Mouse (Mus musculus) forebrain, embryonic 13.5 days (tissue): ENCODE measurements around the gene Rab44. TPM values are rescaled to one million over a fixed set of nuclear protein-coding genes. Genes with fewer than 3 reads are reported as not detected.
A peak's percentile ranks its signal among the peaks of the same experiment; 100 is the strongest.
"Not testable (repeated sequence)": the region's sequence is repeated elsewhere in the genome, so short reads cannot be mapped to it uniquely, and the experiment has no call there.

Source experiments
- ATAC-seq: fragments of 200-750 bp; cut with Nextera tagmentation; 2 replicates; pipeline ENCODE4 v1.8.0; 2017
- H3K27ac ChIP-seq: fragments of 300-500 bp; sonication (generic); 2 replicates; pipeline ENCODE4 v1.5.1; 2015; ENCODE audit warnings: inconsistent platforms, mild to moderate bottlenecking, moderate library complexity
- H3K27me3 ChIP-seq: fragments of 300-500 bp; sonication (generic); 2 replicates; pipeline ENCODE4 v1.6.1; 2015; ENCODE audit warnings: mild to moderate bottlenecking, inconsistent platforms
- H3K36me3 ChIP-seq: fragments of 300-500 bp; sonication (generic); 2 replicates; pipeline ENCODE4 v1.6.1; 2015; ENCODE audit warnings: mild to moderate bottlenecking, inconsistent platforms; ENCODE audit not compliant: poor library complexity, severe bottlenecking
- H3K4me1 ChIP-seq: fragments of 300-500 bp; sonication (generic); 2 replicates; pipeline ENCODE4 v1.6.1; 2015; ENCODE audit warnings: inconsistent platforms
- H3K4me2 ChIP-seq: fragments of 300-500 bp; sonication (generic); 2 replicates; pipeline ENCODE4 v1.6.1; 2015; ENCODE audit warnings: inconsistent platforms, mild to moderate bottlenecking, moderate library complexity
- H3K4me3 ChIP-seq: fragments of 300-500 bp; sonication (generic); 2 replicates; pipeline ENCODE4 v1.5.1; 2015; ENCODE audit warnings: mild to moderate bottlenecking, inconsistent platforms
- H3K9ac ChIP-seq: fragments of 300-500 bp; sonication (generic); 2 replicates; pipeline ENCODE4 v1.6.1; 2015; ENCODE audit warnings: mild to moderate bottlenecking, inconsistent platforms
- H3K9me3 ChIP-seq: fragments of 300-500 bp; sonication (generic); replicated peaks from 2 replicates; pipeline ENCODE4 v1.6.1; 2016; ENCODE audit warnings: inconsistent platforms
- WGBS: fragments of 180-500 bp; shearing (Covaris S2); methylation state at CpG from one replicate; pipeline ENCODE4 v1.1.7; 2015; 5-methylcytosine and 5-hydroxymethylcytosine counted together
- polyA plus RNA-seq: library from polyadenylated mRNA; unstranded; fragments of >200 nt; fragmentation: Nextera tagmentation; extraction: Ambion mirVana; gene quantifications from 2 replicates; pipeline ENCODE4 v1.2.1, GENCODE M21; 2015

The Rab44 gene
- polyA plus RNA-seq, 1 experiment from 2014 or later = not detected

GRCm38 (mm10) chr17:29092497-29092896 is 21.4 kb upstream of the Rab44 start:
- ATAC-seq = no peak

GRCm38 (mm10) chr17:29093110-29093952 is 20.6 kb upstream of the Rab44 start:
- Histone ChIP-seq H3K4me2 (peak overlapping the region; percentile 78), H3K9ac (peak overlapping the region; percentile 58), H3K4me3 (peak overlapping the region; percentile 48), H3K9me3 (no peaks in the 10 kb centered on the region), H3K27ac (no peak overlapping the region), H3K36me3 (no peaks in the 10 kb centered on the region), H3K4me1 (peaks cover 20% of the 10 kb centered on the region), H3K27me3 (peaks cover 30% of the 10 kb centered on the region)
- 8% methylated on average over 36 of the region's 36 CpGs for WGBS
- peak; percentile 87 for ATAC-seq

More at GRCm38 (mm10) chr17:29092497-29092896, 21.4 kb upstream of the Rab44 start:
- H3K27ac ChIP-seq = no peak overlapping the region
- WGBS = 58% methylated on average over 5 of the region's 5 CpGs
- no peak overlapping the region for H3K9ac ChIP-seq
- H3K27me3 ChIP-seq = peaks cover 30% of the 10 kb centered on the region
- no peaks in the 10 kb centered on the region for H3K36me3 ChIP-seq
- no peak overlapping the region for H3K4me3 ChIP-seq
- H3K4me2 ChIP-seq = no peak overlapping the region
- peaks cover 20% of the 10 kb centered on the region for H3K4me1 ChIP-seq
- H3K9me3 ChIP-seq = no peaks in the 10 kb centered on the region

GRCm38 (mm10) chr17:29093961-29094309 is 20.0 kb upstream of the Rab44 start:
- H3K4me2 ChIP-seq = peak overlapping the region; percentile 78
- WGBS = under 1% methylated on average over 24 of the region's 24 CpGs
- peak; percentile 20; the same call in 1 of the 2 replicates for ATAC-seq
- peak overlapping the region; percentile 58 for H3K9ac ChIP-seq
- H3K9me3 ChIP-seq = no peaks in the 10 kb centered on the region
- H3K27me3 ChIP-seq = peaks cover 30% of the 10 kb centered on the region
- H3K4me1 ChIP-seq = peaks cover 20% of the 10 kb centered on the region
- H3K36me3 ChIP-seq = no peaks in the 10 kb centered on the region
- peak overlapping the region; percentile 48 for H3K4me3 ChIP-seq
- H3K27ac ChIP-seq = no peak overlapping the region

- 1% methylated on average over 70 of the region's 71 CpGs for WGBS
Measured at GRCm38 (mm10) chr17:29094310-29095181, 19.4 kb upstream of the Rab44 start.

GRCm38 (mm10) chr17:29095201-29095733 is 18.7 kb upstream of the Rab44 start:
- Histone ChIP-seq H3K9me3 (no peaks in the 10 kb centered on the region), H3K27ac (0 out of 2 replicates have a peak overlapping the region, but pooled peaks have one; percentile 0), H3K9ac (peak overlapping the region; percentile 58), H3K4me1 (peaks cover 20% of the 10 kb centered on the region), H3K4me3 (peak overlapping the region; percentile 48), H3K36me3 (no peaks in the 10 kb centered on the region), H3K4me2 (peak overlapping the region; percentile 78), H3K27me3 (peaks cover 30% of the 10 kb centered on the region)
- under 1% methylated on average over 44 of the region's 44 CpGs for WGBS
- peak; percentile 80 for ATAC-seq

More at GRCm38 (mm10) chr17:29094310-29095181, 19.4 kb upstream of the Rab44 start:
- Histone ChIP-seq H3K36me3 (no peaks in the 10 kb centered on the region), H3K9ac (peak overlapping the region; percentile 58), H3K4me2 (peak overlapping the region; percentile 78), H3K27me3 (peaks cover 30% of the 10 kb centered on the region), H3K9me3 (no peaks in the 10 kb centered on the region), H3K27ac (0 out of 2 replicates have a peak overlapping the region, but pooled peaks have one; percentile 0), H3K4me3 (peak overlapping the region; percentile 48), H3K4me1 (peaks cover 20% of the 10 kb centered on the region)
- peak; percentile 37 for ATAC-seq

- no peak for ATAC-seq
- no peak overlapping the region for H3K9ac ChIP-seq
- H3K4me2 ChIP-seq = no peak overlapping the region
- H3K27me3 ChIP-seq = peaks cover 27% of the 10 kb centered on the region
- H3K27ac ChIP-seq = no peak overlapping the region
- 92% methylated on average over 6 of the region's 6 CpGs for WGBS
- peaks cover 20% of the 10 kb centered on the region for H3K4me1 ChIP-seq
- no peaks in the 10 kb centered on the region for H3K9me3 ChIP-seq
- H3K36me3 ChIP-seq = no peaks in the 10 kb centered on the region
- H3K4me3 ChIP-seq = no peak overlapping the region
Measured at GRCm38 (mm10) chr17:29096245-29096644, 17.7 kb upstream of the Rab44 start.

GRCm38 (mm10) chr17:29096851-29097561 is 16.9 kb upstream of the Rab44 start:
- WGBS = 50% methylated on average over 7 of the region's 7 CpGs
- no peak overlapping the region for H3K9ac ChIP-seq

GRCm38 (mm10) chr17:29098291-29098690 is 15.7 kb upstream of the Rab44 start:
- peaks cover 20% of the 10 kb centered on the region for H3K27me3 ChIP-seq
- no peaks in the 10 kb centered on the region for H3K9me3 ChIP-seq
- no peak overlapping the region for H3K4me2 ChIP-seq
- no peak overlapping the region for H3K4me3 ChIP-seq
- no peak overlapping the region for H3K27ac ChIP-seq
- WGBS = 93% methylated on average over 24 of the region's 24 CpGs
- no peak overlapping the region for H3K9ac ChIP-seq
- H3K4me1 ChIP-seq = peaks cover 17% of the 10 kb centered on the region
- ATAC-seq = no peak
- no peaks in the 10 kb centered on the region for H3K36me3 ChIP-seq

More at GRCm38 (mm10) chr17:29096851-29097561, 16.9 kb upstream of the Rab44 start:
- Histone ChIP-seq H3K9me3 (no peaks in the 10 kb centered on the region), H3K27me3 (peaks cover 26% of the 10 kb centered on the region), H3K4me1 (peaks cover 20% of the 10 kb centered on the region), H3K27ac (no peak overlapping the region), H3K36me3 (no peaks in the 10 kb centered on the region), H3K4me3 (no peak overlapping the region), H3K4me2 (no peak overlapping the region)
- ATAC-seq = no peak

GRCm38 (mm10) chr17:29099076-29099475 is 14.9 kb upstream of the Rab44 start:
- H3K36me3 ChIP-seq = no peaks in the 10 kb centered on the region
- WGBS = 88% methylated on average over 8 of the region's 8 CpGs
- no peak for ATAC-seq
- no peak overlapping the region for H3K27ac ChIP-seq
- no peak overlapping the region for H3K4me2 ChIP-seq
- H3K4me1 ChIP-seq = peaks cover 9% of the 10 kb centered on the region
- H3K4me3 ChIP-seq = no peak overlapping the region
- H3K9me3 ChIP-seq = peaks cover 4% of the 10 kb centered on the region
- H3K27me3 ChIP-seq = peaks cover 15% of the 10 kb centered on the region
- no peak overlapping the region for H3K9ac ChIP-seq

- peaks cover 11% of the 10 kb centered on the region for H3K9me3 ChIP-seq
- H3K36me3 ChIP-seq = no peaks in the 10 kb centered on the region
- H3K27me3 ChIP-seq = peaks cover 6% of the 10 kb centered on the region; the same call in 1 of the 2 replicates
- no peak for ATAC-seq
- no peaks in the 10 kb centered on the region for H3K4me1 ChIP-seq
- H3K4me2 ChIP-seq = no peak overlapping the region
- H3K9ac ChIP-seq = no peak overlapping the region
- H3K27ac ChIP-seq = no peak overlapping the region
- no peak overlapping the region for H3K4me3 ChIP-seq
- WGBS = 95% methylated on average over 7 of the region's 7 CpGs
Measured at GRCm38 (mm10) chr17:29100627-29101026, 13.3 kb upstream of the Rab44 start.

GRCm38 (mm10) chr17:29110356-29110755 is 3.6 kb upstream of the Rab44 start:
- not testable (repeated sequence) for H3K9me3 ChIP-seq, H3K36me3 ChIP-seq, ATAC-seq, H3K27ac ChIP-seq, H3K9ac ChIP-seq, H3K4me1 ChIP-seq, H3K4me2 ChIP-seq, H3K4me3 ChIP-seq, H3K27me3 ChIP-seq
- 82% methylated on average over 6 of the region's 6 CpGs for WGBS
